Mouse (Mus musculus) liver, postnatal 0 days (tissue): Measurements from ENCODE around the gene Lmo1. TPM values are rescaled to one million over a fixed set of nuclear protein-coding genes. Genes with fewer than 3 reads are reported as not detected.
"Not testable (repeated sequence)": the region's sequence is repeated elsewhere in the genome, so short reads cannot be mapped to it uniquely, and the experiment has no call there.

Experiments used
- ATAC-seq: fragments of 200-750 bp; cut with Nextera tagmentation; 2 replicates; pipeline ENCODE4 v1.8.0; 2017; ENCODE audit warnings: mild to moderate bottlenecking, moderate library complexity
- DNase-seq: peaks from one replicate; pipeline ENCODE4 v3.0.0-alpha.2; 2016
- H3K27ac ChIP-seq: fragments of 300-500 bp; sonication (generic); 2 replicates; pipeline ENCODE4 v1.5.1; 2014; ENCODE audit warnings: antibody characterized with exemption, moderate library complexity, mild to moderate bottlenecking, low read depth
- H3K27me3 ChIP-seq: fragments of 300-500 bp; sonication (generic); 2 replicates; pipeline ENCODE4 v1.6.1; 2014; ENCODE audit warnings: low read length, control low read depth, mixed read lengths; ENCODE audit not compliant: insufficient read depth
- H3K36me3 ChIP-seq: fragments of 300-500 bp; sonication (generic); replicated peaks from 2 replicates; pipeline ENCODE4 v1.6.1; 2014; ENCODE audit warnings: mild to moderate bottlenecking, control low read depth, low read length, moderate library complexity, mixed read lengths; ENCODE audit not compliant: insufficient read depth
- H3K4me1 ChIP-seq: fragments of 300-500 bp; sonication (generic); 2 replicates; pipeline ENCODE4 v1.6.1; 2014; ENCODE audit warnings: antibody characterized with exemption, mild to moderate bottlenecking, control low read depth; ENCODE audit not compliant: insufficient read depth
- H3K4me2 ChIP-seq: fragments of 300-500 bp; sonication (generic); 2 replicates; pipeline ENCODE4 v1.6.1; 2014; ENCODE audit warnings: low read depth, mild to moderate bottlenecking, low read length, moderate library complexity, mixed read lengths
- H3K4me3 ChIP-seq: fragments of 300-500 bp; sonication (generic); 2 replicates; pipeline ENCODE4 v1.5.1; 2014; ENCODE audit warnings: low read depth, low read length
- H3K9ac ChIP-seq: fragments of 300-500 bp; sonication (generic); replicated peaks from 2 replicates; pipeline ENCODE4 v1.6.1; 2014; ENCODE audit warnings: mild to moderate bottlenecking, moderate library complexity
- H3K9me3 ChIP-seq: fragments of 300-500 bp; sonication (generic); 2 replicates; pipeline ENCODE4 v1.6.1; 2016; ENCODE audit warnings: mild to moderate bottlenecking, control low read depth, low read length, mixed read lengths
- CTCF ChIP-seq: sonication (generic); IDR thresholded peaks from 2 replicates; pipeline ENCODE4 v1.5.1; 2016; ENCODE audit warnings: antibody characterized with exemption, low read depth
- EP300 ChIP-seq: IDR thresholded peaks from 2 replicates; pipeline ENCODE4 v1.6.1; 2016; ENCODE audit warnings: antibody characterized with exemption, low read depth, mild to moderate bottlenecking
- WGBS: fragments of 180-500 bp; shearing (Covaris S2); extraction: QIAGEN DNeasy Blood & Tissue Kit; methylation state at CpG from one replicate; pipeline ENCODE4 v1.1.7; 2014; ENCODE audit not compliant: insufficient replicate concordance; 5-methylcytosine and 5-hydroxymethylcytosine counted together
- polyA plus RNA-seq: library from polyadenylated mRNA; unstranded; fragments of >200 nt; fragmentation: Nextera tagmentation; extraction: Ambion mirVana; gene quantifications from 2 replicates; pipeline ENCODE4 v1.2.1, GENCODE M21; 2015

The Lmo1 gene
- polyA plus RNA-seq, 1 experiment from 2014 or later: 1.8 TPM

DNA sequence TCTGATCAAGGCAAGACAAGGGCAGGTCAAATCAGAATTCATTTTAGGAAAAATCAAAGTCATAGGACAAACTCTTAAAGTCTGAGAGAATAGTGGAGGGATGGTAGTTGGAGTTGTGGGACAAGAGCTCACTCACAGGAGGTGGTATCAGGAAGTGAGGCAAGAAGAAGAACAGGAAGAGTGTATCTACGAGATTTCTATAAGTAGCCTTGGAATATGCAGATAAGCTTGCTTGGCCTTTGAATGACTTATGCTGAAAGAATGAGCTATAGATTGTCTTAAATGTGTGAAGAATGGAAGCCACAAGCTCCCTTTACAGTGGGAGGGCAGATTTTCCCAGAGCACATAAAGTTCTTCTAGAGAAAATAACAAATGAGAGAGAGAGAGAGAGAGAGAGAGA, 70.1 kb downstream of the Lmo1 start:
- no peaks in the 10 kb centered on the region for H3K36me3 ChIP-seq
- no peak overlapping the region for H3K4me3 ChIP-seq
- 15% methylated on average over 1 of the region's 1 CpGs for WGBS
- ATAC-seq: no peak
- DNase-seq: no peak
- no peaks in the 10 kb centered on the region for H3K9me3 ChIP-seq
- peaks cover 2% of the 10 kb centered on the region; the same call in 1 of the 2 replicates for H3K4me1 ChIP-seq
- no peak overlapping the region for H3K27ac ChIP-seq
- H3K9ac ChIP-seq: no peak overlapping the region
- H3K4me2 ChIP-seq: no peak overlapping the region
- H3K27me3 ChIP-seq: no peaks in the 10 kb centered on the region; the same call in 1 of the 2 replicates
- TF ChIP-seq CTCF: no peak
- TF ChIP-seq EP300: no peak

- TF ChIP-seq EP300: no peak
- no peak for TF ChIP-seq CTCF
- DNase-seq (no peak), ATAC-seq (no peak)
- H3K4me3 ChIP-seq: no peak overlapping the region
- no peak overlapping the region for H3K27ac ChIP-seq
- no peak overlapping the region for H3K4me2 ChIP-seq
- H3K9me3 ChIP-seq: no peaks in the 10 kb centered on the region
- H3K36me3 ChIP-seq: no peaks in the 10 kb centered on the region
- H3K9ac ChIP-seq: no peak overlapping the region
- no peaks in the 10 kb centered on the region; the same call in 1 of the 2 replicates for H3K27me3 ChIP-seq
- H3K4me1 ChIP-seq: no peaks in the 10 kb centered on the region
- WGBS: 78% methylated on average over 3 of the region's 3 CpGs
Measured at GRCm38 (mm10) chr7:109101167-109101566, 73.8 kb downstream of the Lmo1 start.

GRCm38 (mm10) chr7:109098145-109099018, 76.6 kb downstream of the Lmo1 start:
- ATAC-seq (no peak), DNase-seq (peak; percentile 38)
- WGBS: 35% methylated on average over 6 of the region's 6 CpGs

GRCm38 (mm10) chr7:109097203-109097602, 77.8 kb downstream of the Lmo1 start:
- Histone ChIP-seq H3K9me3 (no peaks in the 10 kb centered on the region), H3K36me3 (no peaks in the 10 kb centered on the region), H3K4me1 (no peaks in the 10 kb centered on the region), H3K27ac (no peak overlapping the region), H3K4me3 (no peak overlapping the region), H3K4me2 (no peak overlapping the region), H3K27me3 (no peaks in the 10 kb centered on the region), H3K9ac (no peak overlapping the region)
- no peak for ATAC-seq
- TF ChIP-seq CTCF (no peak), EP300 (no peak)
- WGBS: 59% methylated on average over 7 of the region's 7 CpGs
- no peak for DNase-seq

More at GRCm38 (mm10) chr7:109098145-109099018, 76.6 kb downstream of the Lmo1 start:
- Histone ChIP-seq H3K27me3 (no peaks in the 10 kb centered on the region; the same call in 1 of the 2 replicates), H3K36me3 (no peaks in the 10 kb centered on the region), H3K27ac (no peak overlapping the region), H3K9me3 (no peaks in the 10 kb centered on the region), H3K4me3 (no peak overlapping the region), H3K4me2 (no peak overlapping the region), H3K4me1 (no peaks in the 10 kb centered on the region), H3K9ac (no peak overlapping the region)
- TF ChIP-seq CTCF (peak; percentile 77), EP300 (no peak)

- no peak for ATAC-seq
- no peak overlapping the region for H3K4me3 ChIP-seq
- H3K4me1 ChIP-seq: no peaks in the 10 kb centered on the region
- 63% methylated on average over 4 of the region's 4 CpGs for WGBS
- no peak for TF ChIP-seq EP300
- TF ChIP-seq CTCF: no peak
- no peak overlapping the region for H3K4me2 ChIP-seq
- no peaks in the 10 kb centered on the region for H3K36me3 ChIP-seq
- H3K27me3 ChIP-seq: no peaks in the 10 kb centered on the region
- H3K9ac ChIP-seq: no peak overlapping the region
- DNase-seq: no peak
- H3K9me3 ChIP-seq: no peaks in the 10 kb centered on the region
- no peak overlapping the region for H3K27ac ChIP-seq
Measured at GRCm38 (mm10) chr7:109096618-109097017, 78.4 kb downstream of the Lmo1 start.

DNA sequence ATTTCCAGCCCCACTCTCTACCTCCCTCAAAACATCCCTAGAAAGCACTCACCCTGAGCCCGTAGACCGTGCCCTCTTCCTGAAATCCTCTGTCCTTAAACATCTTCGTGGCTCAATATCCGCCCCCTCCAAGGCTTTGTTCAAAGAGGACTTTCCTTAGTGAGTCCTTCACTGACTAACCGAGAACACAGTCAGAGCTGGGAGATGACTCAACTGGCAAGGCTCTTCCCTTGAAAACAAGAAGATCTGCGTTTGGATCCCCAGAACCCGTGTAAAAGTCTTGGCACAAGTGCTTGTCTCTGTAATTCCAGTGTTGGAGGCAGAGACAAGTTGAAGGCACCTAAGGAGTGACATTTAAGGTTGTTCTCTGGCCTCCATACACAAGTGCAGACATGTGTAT, 80.7 kb downstream of the Lmo1 start:
- no peak for ATAC-seq
- DNase-seq: no peak
- Histone ChIP-seq H3K4me2 (no peak overlapping the region), H3K9ac (no peak overlapping the region), H3K27ac (no peak overlapping the region), H3K4me3 (no peak overlapping the region), H3K36me3 (no peaks in the 10 kb centered on the region), H3K4me1 (no peaks in the 10 kb centered on the region), H3K27me3 (no peaks in the 10 kb centered on the region), H3K9me3 (no peaks in the 10 kb centered on the region)
- TF ChIP-seq EP300 (no peak), CTCF (no peak)
- 71% methylated on average over 7 of the region's 7 CpGs for WGBS

- not testable (repeated sequence) for H3K27me3 ChIP-seq, H3K9me3 ChIP-seq, H3K9ac ChIP-seq, ATAC-seq, H3K27ac ChIP-seq, H3K4me3 ChIP-seq, H3K36me3 ChIP-seq, H3K4me1 ChIP-seq, DNase-seq, H3K4me2 ChIP-seq
- 83% methylated on average over 2 of the region's 2 CpGs for WGBS
Measured at GRCm38 (mm10) chr7:109091316-109091715, 83.7 kb downstream of the Lmo1 start.
